Mouse (Mus musculus): ENCODE measurements at regions not wholly inside any gene's neighbourhood (a gene's known extent, or its start where the extent isn't known, plus 50 kb on each side); places are given as distances from the start of the nearest gene placed in this dataset.
"Not testable (repeated sequence)": the region's sequence is repeated elsewhere in the genome, so short reads cannot be mapped to it uniquely, and the experiment has no call there.

- H3K27me3 ChIP-seq (replicated peaks), result no peaks in the 10 kb centered on the region
- H3K36me3 ChIP-seq, result no peaks in the 10 kb centered on the region
- no peak overlapping the region for H3K27ac ChIP-seq
- no peak for ATAC-seq
- H3K4me2 ChIP-seq (replicated peaks), result no peak overlapping the region
- no peaks in the 10 kb centered on the region for H3K9me3 ChIP-seq
- 60% methylated on average over 3 of the region's 3 CpGs for WGBS
- H3K9ac ChIP-seq, result no peak overlapping the region
- no peak overlapping the region for H3K4me3 ChIP-seq (replicated peaks)
- H3K4me1 ChIP-seq (replicated peaks), result no peaks in the 10 kb centered on the region
These were observed 79.1 kb upstream of the Neurl1b start for GRCm38 (mm10) chr17:26335551-26335950.

- no peak for ATAC-seq
- Histone ChIP-seq H3K36me3 (no peaks in the 10 kb centered on the region), H3K4me1 (replicated peaks) (no peaks in the 10 kb centered on the region), H3K4me3 (replicated peaks) (no peak overlapping the region), H3K9me3 (no peaks in the 10 kb centered on the region), H3K4me2 (replicated peaks) (no peak overlapping the region), H3K9ac (no peak overlapping the region), H3K27me3 (replicated peaks) (no peaks in the 10 kb centered on the region), H3K27ac (no peak overlapping the region)
- WGBS, result 81% methylated on average over 1 of the region's 1 CpGs
These were observed 78.6 kb upstream of the Neurl1b start for GRCm38 (mm10) chr17:26336011-26336410.

GRCm38 (mm10) chr17:26337106-26337505, 77.5 kb upstream of the Neurl1b start:
- Histone ChIP-seq H3K9ac (no peak overlapping the region), H3K4me2 (replicated peaks) (no peak overlapping the region), H3K9me3 (no peaks in the 10 kb centered on the region), H3K27ac (no peak overlapping the region), H3K36me3 (no peaks in the 10 kb centered on the region), H3K4me3 (replicated peaks) (no peak overlapping the region), H3K4me1 (replicated peaks) (no peaks in the 10 kb centered on the region), H3K27me3 (replicated peaks) (no peaks in the 10 kb centered on the region)
- no peak for ATAC-seq
- 81% methylated on average over 3 of the region's 3 CpGs for WGBS

GRCm38 (mm10) chr17:26345436-26345835, 69.2 kb upstream of the Neurl1b start:
- H3K9me3 ChIP-seq; H3K4me2 ChIP-seq (replicated peaks); H3K27ac ChIP-seq; H3K27me3 ChIP-seq (replicated peaks); H3K9ac ChIP-seq; H3K4me1 ChIP-seq (replicated peaks); ATAC-seq; H3K36me3 ChIP-seq; H3K4me3 ChIP-seq (replicated peaks): not testable (repeated sequence)
- WGBS, result 82% methylated on average over 7 of the region's 7 CpGs

- H3K4me2 ChIP-seq (replicated peaks), result no peak overlapping the region
- no peak overlapping the region for H3K4me3 ChIP-seq (replicated peaks)
- H3K36me3 ChIP-seq, result no peaks in the 10 kb centered on the region
- WGBS, result 80% methylated on average over 5 of the region's 5 CpGs
- H3K27ac ChIP-seq, result no peak overlapping the region
- no peaks in the 10 kb centered on the region for H3K27me3 ChIP-seq (replicated peaks)
- H3K4me1 ChIP-seq (replicated peaks), result 0 out of 2 replicates have a peak, but pooled peaks cover 3% of the 10 kb centered on the region
- no peak for ATAC-seq
- H3K9ac ChIP-seq, result no peak overlapping the region
- H3K9me3 ChIP-seq, result no peaks in the 10 kb centered on the region
These were observed 66.5 kb upstream of the Neurl1b start for GRCm38 (mm10) chr17:26348116-26348515.

GRCm38 (mm10) chr17:26349741-26350140, 64.9 kb upstream of the Neurl1b start:
- WGBS, result 57% methylated on average over 2 of the region's 2 CpGs
- H3K27ac ChIP-seq, result no peak overlapping the region
- H3K4me3 ChIP-seq (replicated peaks), result no peak overlapping the region
- H3K9me3 ChIP-seq, result no peaks in the 10 kb centered on the region
- 0 out of 2 replicates have a peak, but pooled peaks cover 5% of the 10 kb centered on the region for H3K4me1 ChIP-seq (replicated peaks)
- no peaks in the 10 kb centered on the region for H3K27me3 ChIP-seq (replicated peaks)
- no peak for ATAC-seq
- no peak overlapping the region for H3K9ac ChIP-seq
- H3K36me3 ChIP-seq, result no peaks in the 10 kb centered on the region
- H3K4me2 ChIP-seq (replicated peaks), result no peak overlapping the region

GRCm38 (mm10) chr17:26350216-26350615, 64.4 kb upstream of the Neurl1b start:
- Histone ChIP-seq H3K4me1 (replicated peaks) (0 out of 2 replicates have a peak, but pooled peaks cover 5% of the 10 kb centered on the region), H3K27ac (no peak overlapping the region), H3K9me3 (no peaks in the 10 kb centered on the region), H3K4me3 (replicated peaks) (no peak overlapping the region), H3K9ac (no peak overlapping the region), H3K4me2 (replicated peaks) (no peak overlapping the region), H3K27me3 (replicated peaks) (no peaks in the 10 kb centered on the region), H3K36me3 (no peaks in the 10 kb centered on the region)
- 63% methylated on average over 5 of the region's 5 CpGs for WGBS
- no peak for ATAC-seq

GRCm38 (mm10) chr17:26351991-26352390, 62.6 kb upstream of the Neurl1b start:
- Histone ChIP-seq H3K27me3 (replicated peaks) (no peaks in the 10 kb centered on the region), H3K4me3 (replicated peaks) (no peak overlapping the region), H3K4me2 (replicated peaks) (no peak overlapping the region), H3K9ac (no peak overlapping the region), H3K36me3 (no peaks in the 10 kb centered on the region), H3K4me1 (replicated peaks) (0 out of 2 replicates have a peak, but pooled peaks cover 5% of the 10 kb centered on the region), H3K9me3 (no peaks in the 10 kb centered on the region), H3K27ac (no peak overlapping the region)
- ATAC-seq, result no peak
- 83% methylated on average over 7 of the region's 7 CpGs for WGBS

DNA sequence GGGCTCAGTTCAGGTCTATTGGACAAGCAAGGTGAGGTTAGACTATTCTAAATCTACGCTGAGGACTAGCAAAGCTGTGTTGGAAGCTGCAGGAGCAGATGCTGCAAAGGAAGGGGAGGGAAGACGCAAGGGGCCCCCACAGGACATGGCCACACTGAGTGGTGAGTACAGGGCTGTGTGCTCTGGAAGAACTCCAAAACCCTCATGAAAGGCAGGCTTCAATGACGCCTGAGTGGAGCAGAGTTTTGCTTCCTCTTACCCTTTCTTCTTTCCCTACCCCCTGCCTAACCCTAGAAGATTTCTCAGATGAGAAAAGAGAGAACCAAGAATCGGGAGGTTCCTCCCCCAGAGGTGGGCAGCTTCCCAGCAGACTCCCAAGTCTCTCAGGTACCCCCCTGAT, 61.9 kb upstream of the Neurl1b start:
- no peak for ATAC-seq
- H3K9me3 ChIP-seq, result no peaks in the 10 kb centered on the region
- no peak overlapping the region for H3K4me2 ChIP-seq (replicated peaks)
- WGBS, result 61% methylated on average over 4 of the region's 4 CpGs
- H3K9ac ChIP-seq, result no peak overlapping the region
- H3K27me3 ChIP-seq (replicated peaks), result no peaks in the 10 kb centered on the region
- no peak overlapping the region for H3K4me3 ChIP-seq (replicated peaks)
- no peaks in the 10 kb centered on the region for H3K36me3 ChIP-seq
- no peak overlapping the region for H3K27ac ChIP-seq
- H3K4me1 ChIP-seq (replicated peaks), result peaks cover 5% of the 10 kb centered on the region

DNA sequence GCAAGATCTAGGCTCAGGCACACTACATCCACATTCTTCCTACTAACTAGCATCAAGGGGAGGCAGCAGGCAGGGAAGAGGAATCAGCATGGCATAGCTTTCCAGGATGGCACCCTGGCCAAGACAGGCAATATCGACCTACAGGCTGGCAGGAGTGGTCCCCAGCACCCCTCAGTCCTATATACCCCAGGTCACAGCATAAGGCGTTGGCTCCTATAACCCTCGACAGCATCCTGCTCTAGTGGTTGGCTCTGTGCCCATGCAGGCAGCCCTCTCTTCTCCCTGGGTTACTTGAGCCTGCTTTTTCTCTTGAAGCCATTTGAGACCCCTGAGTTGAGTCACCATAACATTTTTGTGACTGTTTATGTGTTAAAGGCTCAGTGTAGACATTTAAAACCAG, 60.2 kb upstream of the Neurl1b start:
- Histone ChIP-seq H3K4me2 (replicated peaks) (no peak overlapping the region), H3K4me1 (replicated peaks) (peaks cover 11% of the 10 kb centered on the region), H3K9ac (no peak overlapping the region), H3K4me3 (replicated peaks) (no peak overlapping the region), H3K27ac (no peak overlapping the region), H3K9me3 (no peaks in the 10 kb centered on the region), H3K36me3 (no peaks in the 10 kb centered on the region), H3K27me3 (replicated peaks) (no peaks in the 10 kb centered on the region)
- ATAC-seq, result no peak
- WGBS, result 52% methylated on average over 3 of the region's 3 CpGs

DNA sequence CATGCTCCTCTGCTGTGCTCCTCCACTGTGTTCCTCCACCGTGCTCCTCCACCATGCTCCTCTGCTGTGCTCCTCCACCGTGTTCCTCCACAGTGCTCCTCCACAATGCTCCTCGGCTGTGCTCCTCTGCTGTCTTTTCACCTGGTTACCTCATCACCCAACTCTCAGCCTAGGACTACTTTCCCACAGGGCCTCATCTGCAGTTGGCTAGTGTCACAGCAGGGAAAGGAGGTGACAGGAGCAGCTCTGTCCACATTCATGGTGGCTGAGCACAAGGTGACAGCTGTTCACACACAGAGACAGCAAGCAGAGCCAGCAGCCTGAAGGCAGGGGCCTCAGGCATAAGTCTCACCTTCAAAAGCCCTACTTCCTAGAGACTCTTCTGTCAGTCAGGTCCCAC, 59.3 kb upstream of the Neurl1b start:
- no peak overlapping the region for H3K4me2 ChIP-seq (replicated peaks)

GRCm38 (mm10) chr17:26356906-26357305, 57.7 kb upstream of the Neurl1b start:
- no peaks in the 10 kb centered on the region for H3K27me3 ChIP-seq (replicated peaks)
- 84% methylated on average over 5 of the region's 5 CpGs for WGBS
- H3K9ac ChIP-seq, result no peak overlapping the region
- H3K4me1 ChIP-seq (replicated peaks), result peaks cover 30% of the 10 kb centered on the region
- H3K4me3 ChIP-seq (replicated peaks), result no peak overlapping the region
- no peaks in the 10 kb centered on the region for H3K36me3 ChIP-seq
- no peaks in the 10 kb centered on the region for H3K9me3 ChIP-seq
- ATAC-seq, result no peak
- H3K27ac ChIP-seq, result no peak overlapping the region
- no peak overlapping the region for H3K4me2 ChIP-seq (replicated peaks)

More for the DNA sequence above, 59.3 kb upstream of the Neurl1b start:
- WGBS, result 94% methylated on average over 3 of the region's 3 CpGs
- no peak for ATAC-seq
- H3K9ac ChIP-seq, result no peak overlapping the region
- no peaks in the 10 kb centered on the region for H3K36me3 ChIP-seq
- no peaks in the 10 kb centered on the region for H3K9me3 ChIP-seq
- H3K27ac ChIP-seq, result no peak overlapping the region
- H3K27me3 ChIP-seq (replicated peaks), result no peaks in the 10 kb centered on the region
- H3K4me3 ChIP-seq (replicated peaks), result no peak overlapping the region
- peaks cover 16% of the 10 kb centered on the region for H3K4me1 ChIP-seq (replicated peaks)

GRCm38 (mm10) chr17:26357784-26358183, 56.8 kb upstream of the Neurl1b start:
- H3K27ac ChIP-seq, result no peak overlapping the region
- no peak overlapping the region for H3K4me2 ChIP-seq (replicated peaks)
- no peak overlapping the region for H3K9ac ChIP-seq
- 25% methylated on average over 4 of the region's 4 CpGs for WGBS
- H3K4me3 ChIP-seq (replicated peaks), result no peak overlapping the region
- H3K36me3 ChIP-seq, result no peaks in the 10 kb centered on the region
- H3K4me1 ChIP-seq (replicated peaks), result peaks cover 32% of the 10 kb centered on the region
- no peaks in the 10 kb centered on the region for H3K9me3 ChIP-seq
- H3K27me3 ChIP-seq (replicated peaks), result no peaks in the 10 kb centered on the region
- ATAC-seq, result peak; percentile 60

Measured in intestine, embryonic 15.5 days (tissue).